Mouse (Mus musculus) bone marrow macrophage, adult 2 months (primary cell): ENCODE data around the gene Cilp2.

Experiments used
- CTCF ChIP-seq: IDR thresholded peaks from 2 replicates; pipeline ENCODE4 v1.5.1; 2012; ENCODE audit warnings: low read depth, mild to moderate bottlenecking, low read length, moderate library complexity
- POLR2A ChIP-seq: IDR thresholded peaks from 2 replicates; pipeline ENCODE4 v1.6.1; 2012; ENCODE audit warnings: mild to moderate bottlenecking, low read depth, low read length, borderline replicate concordance

DNA sequence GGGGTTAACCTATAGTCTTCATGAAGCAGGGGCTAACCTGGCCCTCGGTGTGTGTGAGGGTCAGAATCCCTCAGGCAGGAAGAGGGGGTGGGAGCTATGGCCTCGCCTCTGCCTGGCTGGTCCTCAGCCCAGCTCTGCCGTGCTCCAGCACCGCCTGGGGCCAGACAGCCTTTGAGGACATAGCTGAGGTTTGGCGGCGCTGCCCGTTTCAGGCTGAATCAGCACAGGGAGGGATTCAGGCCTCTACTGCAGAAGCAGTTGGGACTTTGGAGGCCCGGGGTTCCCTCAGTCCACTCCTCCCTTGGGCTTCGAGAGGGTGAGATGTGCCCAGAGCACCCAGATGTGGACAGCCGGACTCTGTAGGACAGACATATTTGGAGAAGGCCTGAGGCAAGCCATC, 11.4 kb downstream of the Cilp2 start:
- TF ChIP-seq CTCF (no peak), POLR2A (no peak)
